ENCODE assay signal across 12 mouse cellular contexts in genomic region chr13:28531534-28531999, GRCm38 (mm10).
A peak's percentile ranks its signal among the peaks of the same experiment; 100 is the strongest.
DNase-seq lines count a peak whose midpoint lies in the region; ATAC-seq lines count a peak whose summit lies in the region.
"Had no signal": no experiment of that assay in that cellular context is flagged by ENCODE, and none has a peak within 500 bp of the region (broad histone marks: within the 10 kb centered on the region; RNA-seq: fewer than 3 reads in every experiment).

No protein-coding gene starts in this region.

- no peaks in the 10 kb centered on the region for H3K27me3 ChIP-seq in midbrain, embryonic 15.5 days (replicated peaks)
- H3K27me3 ChIP-seq in midbrain, embryonic 11.5 days (ENCODE audit: control insufficient read depth, insufficient read depth, low read length), result no peaks in the 10 kb centered on the region
- H3K27me3 ChIP-seq: liver, embryonic 13.5 days; neural tube, embryonic 12.5 days had no signal

- 86% methylated on average over 5 of the region's 5 CpGs for WGBS in midbrain, embryonic 15.5 days
- 87% methylated on average over 5 of the region's 5 CpGs for WGBS in midbrain, embryonic 11.5 days

- peaks cover 4% of the 10 kb centered on the region; the same call in 1 of the 2 replicates for H3K4me1 ChIP-seq in midbrain, embryonic 15.5 days
- H3K4me1 ChIP-seq in midbrain, embryonic 11.5 days (ENCODE audit: control insufficient read depth, insufficient read depth, low read length), result no peaks in the 10 kb centered on the region
- H3K4me1 ChIP-seq: liver, embryonic 13.5 days had no signal

- no peak overlapping the region for H3K4me3 ChIP-seq in midbrain, embryonic 15.5 days
- no peak overlapping the region for H3K4me3 ChIP-seq in midbrain, embryonic 11.5 days (ENCODE audit: low read depth, low read length)
- H3K4me3 ChIP-seq: liver, embryonic 13.5 days; neural tube, embryonic 12.5 days had no signal

- H3K9me3 ChIP-seq in midbrain, embryonic 15.5 days, result no peaks in the 10 kb centered on the region
- peaks cover 8% of the 10 kb centered on the region; the same call in 1 of the 2 replicates for H3K9me3 ChIP-seq in midbrain, embryonic 11.5 days (ENCODE audit: control insufficient read depth, low read length)
- H3K9me3 ChIP-seq: liver, embryonic 13.5 days had no signal

- H3K36me3 ChIP-seq in midbrain, embryonic 15.5 days (replicated peaks), result no peaks in the 10 kb centered on the region
- peaks cover 3% of the 10 kb centered on the region; the same call in 1 of the 2 replicates for H3K36me3 ChIP-seq in midbrain, embryonic 11.5 days (ENCODE audit: control insufficient read depth, insufficient read depth, low read length)
- H3K36me3 ChIP-seq: liver, embryonic 13.5 days had no signal

- ATAC-seq in midbrain, embryonic 15.5 days (replicated peaks), result no peak; the same call in 1 of the 2 replicates
- no peak for ATAC-seq in midbrain, embryonic 11.5 days (ENCODE audit: low FRiP score)
- ATAC-seq: forebrain, embryonic 16.5 days had no signal

- H3K9ac ChIP-seq in midbrain, embryonic 15.5 days, result no peak overlapping the region
- no peak overlapping the region for H3K9ac ChIP-seq in midbrain, embryonic 11.5 days (ENCODE audit: low read length)
- H3K9ac ChIP-seq: liver, embryonic 13.5 days; neural tube, embryonic 12.5 days had no signal

- no peak overlapping the region for H3K4me2 ChIP-seq in midbrain, embryonic 15.5 days
- no peak overlapping the region for H3K4me2 ChIP-seq in midbrain, embryonic 11.5 days
- H3K4me2 ChIP-seq: liver, embryonic 13.5 days; neural tube, embryonic 12.5 days had no signal

- peak; percentile 33 for DNase-seq in adrenal gland, adult 8-10 months
- DNase-seq in adrenal gland, postnatal 4 days (ENCODE audit: low spot score in 2 of 2), result no peak
- DNase-seq in midbrain, embryonic 11.5 days (ENCODE audit: low spot score, missing footprints), result no peak
- peak; percentile 36 to 55 for DNase-seq in kidney, adult 8-10 months
- peak; percentile 69 for DNase-seq in lung, postnatal 10 days
- no peak for DNase-seq in layer of hippocampus, adult 11-12 months (ENCODE audit: low spot score)
- DNase-seq in right cerebral cortex, adult 18-20 months, result no peak
- DNase-seq: cerebellum, adult 11 months had no signal

- 0 out of 2 replicates have a peak overlapping the region, but pooled peaks have one; percentile 46 for H3K27ac ChIP-seq in midbrain, embryonic 15.5 days
- no peak overlapping the region for H3K27ac ChIP-seq in midbrain, embryonic 11.5 days (ENCODE audit: low read depth, low read length)
- H3K27ac ChIP-seq: liver, embryonic 13.5 days; neural tube, embryonic 12.5 days had no signal

Comparison
In these comparisons a context has a peak if more than half of its experiments do, and no peak if none do; other contexts are left out.
1. DNase-seq: peak in adrenal gland, adult 8-10 months (single experiment), kidney, adult 8-10 months (2 of 2) and lung, postnatal 10 days (single experiment); none in adrenal gland, postnatal 4 days (0 of 2), midbrain, embryonic 11.5 days (single experiment), layer of hippocampus, adult 11-12 months (single experiment) and right cerebral cortex, adult 18-20 months (single experiment).